Mouse (Mus musculus) layer of hippocampus, adult 8-10 months (tissue): ENCODE measurements around the gene Xrcc4. TPM values are rescaled to one million over a fixed set of nuclear protein-coding genes. Genes with fewer than 3 reads are reported as not detected.
"Not testable (repeated sequence)": the region's sequence is repeated elsewhere in the genome, so short reads cannot be mapped to it uniquely, and the experiment has no call there.

Source experiments
- DNase-seq, 2 experiments: peaks; one replicate each; pipeline ENCODE4 v3.0.0; 2022; ENCODE audit warnings: low spot score in 2 of 2
- total RNA-seq, 4 experiments: library from RNA; stranded (reverse); gene quantifications; 2 replicates each; pipeline ENCODE4 v1.2.4; 2022

Xrcc4 gene
- total RNA-seq: 10 to 100 TPM; 13.1 to 18.9 (median 16.1) TPM

DNA sequence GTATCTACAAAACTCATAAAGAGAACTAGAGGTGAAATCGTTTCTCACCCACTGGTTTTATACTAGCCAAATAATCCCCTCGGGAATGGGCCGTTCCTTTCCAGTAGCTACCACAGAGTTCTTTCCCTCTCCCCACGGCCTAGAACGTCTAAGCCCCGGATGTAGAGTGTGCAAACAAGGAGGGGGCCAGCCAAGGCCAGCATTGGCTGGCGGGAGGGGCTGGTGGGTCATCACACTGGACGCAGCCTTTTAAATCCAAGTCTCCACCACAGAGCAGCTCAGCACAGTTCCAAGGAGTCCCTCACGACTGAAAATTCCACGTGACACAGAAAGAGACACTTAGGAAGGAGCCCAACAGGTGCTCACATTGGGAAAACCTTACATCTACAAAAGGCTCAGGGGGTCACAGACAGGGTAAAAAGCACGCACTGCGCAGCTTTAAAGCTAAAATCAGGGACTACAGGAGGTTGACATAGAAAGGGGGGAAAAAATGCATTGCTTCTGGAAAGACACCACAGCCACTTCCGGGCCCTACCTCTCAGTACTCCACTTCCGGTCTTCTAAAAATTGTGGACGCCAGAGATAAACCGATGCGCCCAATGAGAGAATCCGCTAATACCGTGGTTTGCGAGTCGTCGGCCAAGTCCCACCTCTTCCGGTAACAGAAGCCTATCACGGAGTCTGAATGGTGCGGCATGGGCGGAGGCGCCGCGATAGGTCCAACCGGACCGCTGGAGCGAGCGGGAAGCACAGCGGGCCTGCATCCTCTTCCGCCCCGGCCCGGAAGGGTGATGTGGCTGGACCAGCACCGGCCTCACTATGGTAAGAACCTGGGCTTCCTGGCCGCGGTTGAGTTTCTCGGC lies at the start of gene Xrcc4, which contains the start of gene Tmem167:
Xrcc4 (minus strand) TSS at position 647 of the 863 bp plus-strand sequence.
Tmem167 (plus strand) TSS at position 162 of the 863 bp plus-strand sequence.
- DNase-seq: peak; percentile 98 to 99

DNA sequence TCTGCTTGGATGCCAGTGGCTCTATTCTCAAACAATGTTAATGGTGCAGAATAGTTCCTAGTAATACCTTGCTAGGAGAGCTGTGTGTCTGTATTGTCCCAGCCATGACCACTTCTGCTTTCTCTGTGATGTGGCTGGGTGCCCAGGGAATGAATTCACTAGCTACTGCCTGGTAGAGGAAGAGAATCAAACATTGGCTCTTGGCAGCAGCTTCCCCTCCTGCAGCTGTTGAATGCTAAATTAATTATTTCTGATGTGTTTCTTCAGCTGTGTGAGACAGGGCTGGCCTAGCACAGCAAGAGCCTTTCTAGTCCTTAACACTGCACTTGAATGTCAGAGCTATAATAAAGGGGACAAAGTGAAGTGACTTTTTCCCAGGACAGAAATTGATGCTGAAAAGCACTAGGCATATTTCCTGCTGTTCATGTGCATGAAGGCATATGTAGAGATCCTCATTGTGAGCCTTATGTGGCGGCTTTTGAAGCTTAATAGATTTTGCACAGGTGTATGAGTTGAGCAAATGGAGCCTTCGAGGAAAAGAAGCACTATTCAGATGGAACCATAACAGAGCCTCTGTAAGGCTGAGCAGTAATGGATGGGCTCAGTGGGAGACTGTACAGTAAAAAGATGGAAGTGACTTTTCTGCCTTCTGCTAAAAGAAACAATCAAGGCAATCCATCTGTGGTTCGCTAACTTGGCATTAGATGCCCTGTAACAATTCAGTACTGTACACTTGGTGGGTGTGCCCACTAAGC lies 46.9 kb upstream of the Xrcc4 start:
- peak; percentile 49 to 51 for DNase-seq

DNA sequence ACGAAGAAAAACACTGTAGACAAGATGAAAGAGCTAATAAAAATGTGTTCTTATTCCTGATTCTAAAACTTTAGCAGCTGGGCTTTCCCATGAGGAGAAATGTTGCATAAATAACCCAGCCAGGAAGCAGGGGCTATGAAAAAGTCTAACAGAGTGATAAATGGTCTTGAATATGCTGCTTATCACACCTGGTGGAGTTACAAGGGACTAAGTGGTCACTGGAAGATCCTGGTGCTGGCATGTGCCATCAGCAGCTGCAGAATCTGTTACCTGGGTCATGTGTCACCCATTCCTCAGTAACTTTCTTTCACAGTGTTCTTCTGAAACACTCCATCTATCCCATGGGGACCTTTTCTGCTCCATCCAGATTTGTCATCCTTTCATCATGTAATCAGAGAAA lies 22.3 kb upstream of the Xrcc4 start:
- DNase-seq: no peak

DNA sequence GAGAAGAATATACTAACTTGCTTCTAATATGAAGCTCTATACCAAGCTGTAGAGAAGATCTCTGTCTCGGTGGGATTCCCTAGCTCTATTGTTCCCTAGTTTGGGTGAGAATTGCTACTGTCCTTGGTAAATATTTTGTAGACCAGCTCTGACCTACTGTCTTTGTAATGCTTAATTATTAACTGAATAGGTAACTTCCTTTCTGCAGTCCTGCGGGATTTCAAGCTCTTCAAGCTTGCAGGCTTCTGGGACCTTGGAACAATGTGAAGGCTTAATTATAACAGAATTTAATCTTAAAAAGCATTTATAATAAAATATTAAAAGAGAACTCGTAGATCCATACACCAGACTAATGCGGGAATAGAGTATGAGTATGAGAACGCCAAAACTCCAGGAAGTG lies 19.3 kb upstream of the Xrcc4 start:
- DNase-seq: not testable (repeated sequence)

DNA sequence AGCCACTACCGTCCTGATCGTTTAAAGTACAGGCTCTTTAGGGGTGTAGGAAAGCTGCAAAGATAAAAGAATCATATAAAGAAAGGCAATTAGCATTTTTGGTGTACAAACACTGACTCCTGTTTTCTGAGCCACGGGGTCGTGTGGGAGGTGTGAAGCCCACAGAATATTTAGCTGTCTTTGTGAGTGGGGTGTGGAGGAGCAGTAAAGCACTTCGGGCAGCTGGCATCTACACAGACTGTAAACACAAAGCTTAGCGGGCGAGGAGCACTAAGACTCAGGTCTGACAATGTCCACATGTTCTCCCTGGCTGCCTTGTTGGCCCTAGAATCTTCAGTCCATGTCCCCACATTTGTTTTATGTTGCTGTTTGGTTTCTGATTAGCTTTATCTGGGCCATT lies 16.7 kb upstream of the Xrcc4 start:
- DNase-seq: no peak

DNA sequence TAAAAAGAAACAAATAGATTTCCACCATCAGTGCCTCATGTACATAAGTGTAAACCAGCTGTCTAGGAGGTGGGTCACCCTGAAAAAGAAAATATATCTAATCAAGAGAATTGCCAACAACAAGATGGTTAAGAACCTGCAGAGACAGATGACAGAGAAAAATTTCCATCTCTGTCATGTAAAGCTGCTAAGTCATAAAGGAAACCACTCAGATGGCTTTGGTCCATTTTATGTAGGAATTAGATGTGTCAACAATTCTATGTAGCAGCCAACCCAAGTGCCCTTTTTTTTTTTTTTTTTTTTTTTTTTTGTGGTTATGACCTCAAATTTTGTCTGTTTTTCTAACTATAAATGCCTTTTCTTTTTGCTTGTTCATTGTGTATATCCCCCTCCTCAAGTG lies 12.1 kb upstream of the Xrcc4 start:
- DNase-seq: no peak

DNA sequence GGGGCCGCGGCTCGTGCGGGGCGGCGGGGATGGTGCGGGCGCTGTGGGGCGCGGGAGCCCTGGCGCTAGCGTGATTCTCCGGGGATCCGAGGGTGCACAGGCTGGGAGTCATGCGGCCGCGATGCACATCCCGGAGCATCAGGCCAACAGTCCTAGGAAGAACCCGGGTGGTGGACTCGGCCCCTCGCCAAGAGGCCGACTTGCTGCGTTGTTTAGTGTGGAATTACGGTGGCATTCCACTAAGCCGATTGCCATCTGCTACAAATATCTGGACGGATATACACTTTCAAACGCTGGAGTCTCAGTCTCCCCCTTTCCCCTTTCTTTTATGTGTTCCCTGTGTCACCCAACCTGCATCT lies 396 bp upstream of the Xrcc4 start:
- no peak for DNase-seq

DNA sequence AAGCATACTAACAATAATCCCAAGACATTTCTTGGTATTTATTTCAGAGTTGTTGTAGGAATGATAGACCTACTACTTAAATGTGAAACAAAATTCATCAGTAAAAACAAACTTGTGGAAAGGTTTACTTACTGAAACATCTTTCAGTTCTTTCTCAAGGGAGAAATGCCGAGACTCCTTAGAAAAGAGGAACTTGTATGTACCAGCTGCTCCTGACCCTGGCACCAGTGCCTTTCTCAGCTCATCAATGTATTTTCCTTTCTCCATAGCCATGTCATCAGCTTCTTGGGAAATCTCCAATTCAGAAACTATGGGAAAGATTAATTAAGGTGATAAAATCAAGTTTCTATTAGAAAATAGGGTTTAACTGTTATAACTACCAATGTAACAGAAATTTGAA lies 27.5 kb downstream of the Xrcc4 start:
- DNase-seq: no peak

DNA sequence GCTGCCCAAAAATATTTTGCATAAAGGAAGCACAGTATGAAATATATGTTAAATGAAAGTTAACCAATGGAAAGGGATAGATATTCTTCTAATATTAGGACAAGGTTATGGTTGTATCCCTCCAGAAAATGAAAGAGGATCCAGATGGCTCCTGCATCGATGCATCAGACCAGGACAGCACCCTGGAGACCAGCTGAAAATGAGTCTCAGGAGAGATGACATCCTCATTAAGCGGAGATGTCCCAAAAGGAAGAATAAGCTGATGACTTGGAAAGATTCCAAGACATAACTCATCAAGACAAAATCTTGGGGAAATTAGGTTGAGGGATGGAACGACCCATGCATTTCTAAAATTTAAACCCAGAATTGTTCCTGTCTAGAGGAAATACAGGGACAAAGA lies 37.0 kb downstream of the Xrcc4 start:
- DNase-seq: no peak

DNA sequence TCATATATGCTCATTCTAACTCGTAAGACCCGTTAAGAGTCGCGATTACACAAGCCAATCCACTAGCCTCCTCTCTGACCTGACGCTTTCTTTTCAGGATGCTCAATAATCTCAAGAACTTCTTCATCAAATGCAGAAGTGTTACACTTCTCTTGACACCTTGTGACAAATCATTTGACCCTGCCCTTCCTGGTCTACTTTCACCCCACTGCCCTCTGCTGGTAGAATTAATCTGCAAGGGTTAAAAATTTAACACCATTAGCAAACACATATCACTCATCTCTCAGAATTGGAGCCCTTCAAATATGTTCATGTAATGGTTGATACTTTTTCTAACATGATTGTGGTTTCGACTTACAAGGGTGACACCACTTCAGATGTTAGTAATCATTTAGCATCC lies 37.7 kb downstream of the Xrcc4 start:
- DNase-seq: no peak

DNA sequence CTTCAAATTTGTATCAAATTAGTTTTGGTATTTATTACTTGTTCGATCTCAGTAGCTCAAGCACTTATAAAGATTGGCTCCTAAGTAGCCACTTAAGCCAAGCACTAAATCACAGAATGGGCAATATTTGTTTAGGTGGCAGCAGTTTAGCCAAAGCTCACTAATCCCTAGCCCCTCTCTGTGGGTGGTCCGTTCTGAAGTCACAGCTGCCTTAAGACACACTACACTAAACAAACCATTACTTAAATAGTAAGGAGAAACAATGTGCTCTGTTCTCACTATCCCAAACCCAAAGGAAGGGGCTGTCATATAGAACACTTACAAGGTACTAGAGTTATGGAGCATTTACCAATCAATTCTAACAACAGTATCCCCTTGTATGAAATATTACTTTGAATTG lies 49.8 kb downstream of the Xrcc4 start:
- no peak for DNase-seq

DNA sequence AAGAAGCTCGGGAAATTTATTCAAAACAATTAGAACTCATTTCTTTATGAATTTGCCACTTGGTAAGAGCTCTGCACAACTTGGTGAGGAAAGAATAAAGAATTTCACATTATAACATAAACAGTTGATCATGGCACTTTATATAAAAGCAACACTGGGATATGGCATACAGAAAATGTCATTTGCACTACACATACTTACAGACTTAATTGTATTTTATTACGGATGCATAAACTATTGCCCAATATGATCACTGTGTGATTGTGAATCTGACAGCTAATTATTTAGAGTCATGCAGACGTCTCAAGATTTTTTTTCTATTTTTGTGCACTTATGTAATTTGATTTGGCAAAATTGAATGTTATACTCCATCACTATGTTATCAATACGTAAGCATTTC lies 56.4 kb downstream of the Xrcc4 start:
- DNase-seq: no peak

DNA sequence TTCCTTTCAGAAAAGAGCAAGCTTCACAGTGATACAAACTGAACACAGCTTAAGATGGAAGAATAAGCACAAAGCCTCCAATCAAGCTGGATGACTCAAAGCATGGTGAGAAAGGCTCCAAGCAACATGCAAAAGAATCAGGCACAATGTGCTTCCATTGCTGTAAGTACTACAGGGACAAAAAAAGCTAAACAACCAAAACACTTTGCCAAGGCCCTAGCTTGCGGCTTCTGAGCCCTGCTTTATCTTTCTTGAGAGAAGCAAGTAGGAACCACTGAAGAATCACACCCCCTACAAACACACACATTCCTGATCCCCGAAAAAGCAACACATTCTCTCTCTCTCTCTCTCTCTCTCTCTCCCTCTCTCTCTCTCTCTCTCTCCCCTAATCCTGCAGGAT lies 56.9 kb downstream of the Xrcc4 start:
- no peak for DNase-seq

DNA sequence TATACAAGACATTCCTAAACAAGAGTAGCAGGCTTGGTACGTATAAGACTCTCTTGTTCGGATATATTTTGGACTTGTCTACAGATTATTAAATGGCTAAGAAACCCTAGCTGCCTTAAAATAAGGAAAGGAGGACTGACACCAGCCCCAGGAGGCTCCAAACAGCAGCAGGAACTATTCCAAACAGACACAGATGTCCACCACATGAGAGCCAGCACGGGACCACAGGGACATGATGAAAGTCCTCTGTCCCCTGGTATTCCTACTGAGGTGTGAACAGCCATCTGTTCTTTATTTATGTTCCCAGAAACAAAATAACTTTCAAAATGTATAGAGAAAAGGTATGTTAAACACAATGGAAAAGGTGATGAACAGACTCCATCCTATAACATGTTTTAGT lies 58.5 kb downstream of the Xrcc4 start:
- DNase-seq: no peak

DNA sequence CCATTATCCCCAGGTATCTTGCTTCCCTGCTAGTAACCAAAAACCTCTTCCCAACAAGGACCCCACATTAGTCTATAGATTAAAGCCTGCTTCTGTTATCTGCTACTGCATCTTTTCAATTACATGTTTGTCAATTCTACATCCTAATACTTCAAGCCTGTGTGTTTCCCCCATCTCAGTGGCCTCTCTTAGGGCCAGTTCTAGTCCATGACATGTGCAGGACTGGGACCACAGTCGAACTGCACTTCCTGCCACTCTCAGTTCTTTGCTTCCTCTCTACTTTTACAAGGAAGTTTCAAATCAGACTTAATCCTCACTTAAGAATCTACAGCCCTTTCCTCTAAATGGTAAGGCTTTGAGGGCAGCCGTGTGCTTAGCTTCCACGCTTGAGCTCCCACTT lies 76.8 kb downstream of the Xrcc4 start:
- DNase-seq: no peak

DNA sequence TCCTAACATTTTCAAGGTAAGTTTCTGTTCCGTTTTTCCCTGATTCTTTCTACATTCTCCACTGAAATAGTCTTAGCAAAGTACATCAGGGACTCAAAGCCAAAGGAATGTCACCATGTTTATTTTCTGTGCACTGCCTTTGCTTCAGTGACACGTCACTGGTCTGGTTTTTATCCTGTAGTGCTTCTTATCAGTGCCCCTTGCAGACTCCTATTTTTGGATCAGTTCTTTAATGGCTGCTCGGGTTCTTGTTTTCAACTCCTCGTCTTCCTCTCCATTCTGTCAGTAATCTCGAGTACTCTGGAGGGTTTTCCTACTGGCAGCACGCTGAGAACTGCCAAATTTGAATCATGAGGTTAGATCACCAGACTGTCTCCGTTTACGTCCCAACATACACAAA lies 77.2 kb downstream of the Xrcc4 start:
- DNase-seq: no peak

DNA sequence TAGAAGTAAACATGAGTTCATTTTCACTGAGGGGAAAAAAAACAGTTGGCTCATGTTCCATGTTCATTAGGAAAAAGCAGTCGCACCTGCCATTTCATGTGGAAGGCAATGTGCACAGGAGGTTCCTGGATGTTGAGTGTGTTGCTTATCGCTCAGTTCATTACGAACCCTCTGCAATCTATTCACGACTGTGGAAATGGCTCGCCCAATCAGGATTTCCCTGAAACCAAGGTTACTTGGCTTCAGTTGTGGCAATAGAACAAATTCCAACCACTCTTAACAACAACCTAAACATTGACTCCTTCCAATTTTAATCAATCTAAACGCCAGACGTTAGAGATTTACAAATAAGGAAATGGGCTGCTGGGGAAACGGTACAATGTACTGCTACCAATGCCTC lies 78.3 kb downstream of the Xrcc4 start:
- DNase-seq: no peak

DNA sequence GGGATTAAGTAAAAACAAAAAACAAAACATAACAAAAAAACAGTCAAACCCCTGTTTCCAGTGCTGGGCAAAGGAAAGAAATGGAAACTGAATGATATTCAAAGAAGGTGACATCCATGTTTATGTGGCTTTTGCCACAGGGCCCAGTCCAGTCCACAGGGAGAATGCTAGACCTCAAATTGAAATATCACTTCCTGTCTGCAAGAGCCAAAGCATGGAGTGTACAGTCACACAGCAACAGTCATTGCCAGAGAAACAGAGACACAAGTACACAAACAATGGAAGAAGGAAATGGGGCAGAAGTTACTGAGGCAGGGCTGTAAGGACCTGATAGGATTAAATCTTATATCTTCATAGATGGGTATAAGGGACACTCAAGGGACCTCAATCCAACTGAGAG lies 79.6 kb downstream of the Xrcc4 start:
- DNase-seq: no peak

DNA sequence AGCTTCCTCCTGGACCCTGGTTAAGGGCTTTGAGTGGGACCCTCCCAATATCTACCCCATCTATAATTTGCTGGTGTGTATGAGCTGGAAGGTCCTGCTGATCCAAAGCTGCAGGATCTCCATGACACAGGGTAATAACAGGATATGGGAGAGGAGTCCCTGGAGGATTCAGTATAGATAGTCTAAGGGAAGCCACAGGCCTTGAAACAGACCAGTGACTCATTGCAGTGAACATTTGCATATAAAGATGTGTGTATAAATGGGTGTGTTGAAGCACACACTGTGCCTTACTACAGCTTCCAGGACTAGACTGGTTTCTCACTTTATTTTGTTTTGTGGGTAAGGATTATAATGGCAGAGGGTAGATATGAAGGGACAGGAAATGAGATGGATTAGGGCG lies 83.8 kb downstream of the Xrcc4 start:
- DNase-seq: no peak

DNA sequence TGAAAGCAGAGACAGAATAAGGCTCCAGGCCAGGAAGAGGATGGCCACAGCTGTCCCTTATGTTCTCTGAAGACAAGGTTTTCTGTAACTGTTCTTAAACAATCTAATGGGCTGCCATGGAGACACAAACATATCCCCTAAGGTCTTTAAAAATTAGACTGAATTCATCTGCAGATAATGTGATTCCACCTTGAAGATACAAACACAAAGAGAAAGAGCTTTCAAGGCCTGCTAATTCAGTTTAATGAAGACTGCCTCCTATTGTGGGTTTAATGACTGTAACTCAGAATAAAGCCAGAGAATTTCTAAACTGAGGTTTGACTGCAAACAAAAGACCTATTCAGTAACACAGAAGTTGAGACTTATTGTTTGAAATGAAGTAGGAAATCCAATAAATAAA lies 91.9 kb downstream of the Xrcc4 start:
- DNase-seq: no peak

DNA sequence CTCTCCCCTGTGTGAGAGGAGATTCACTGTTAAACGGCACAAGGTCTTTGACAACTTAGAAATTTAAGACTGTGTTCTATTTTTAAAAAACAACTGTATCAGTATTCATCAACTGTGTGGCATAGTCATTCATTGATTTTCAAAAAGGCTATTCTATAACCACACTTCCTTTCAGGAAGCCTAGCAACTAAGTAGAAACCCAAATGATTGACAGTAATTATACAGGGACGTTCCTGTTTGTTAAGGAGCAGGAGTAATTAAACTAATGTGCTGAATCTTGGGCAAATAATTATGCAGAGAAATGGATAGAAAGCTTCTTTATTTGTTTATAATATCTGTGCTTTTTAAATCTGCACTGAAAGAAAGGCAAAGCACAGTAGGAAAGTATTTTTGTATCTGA lies 103.3 kb downstream of the Xrcc4 start:
- no peak for DNase-seq

DNA sequence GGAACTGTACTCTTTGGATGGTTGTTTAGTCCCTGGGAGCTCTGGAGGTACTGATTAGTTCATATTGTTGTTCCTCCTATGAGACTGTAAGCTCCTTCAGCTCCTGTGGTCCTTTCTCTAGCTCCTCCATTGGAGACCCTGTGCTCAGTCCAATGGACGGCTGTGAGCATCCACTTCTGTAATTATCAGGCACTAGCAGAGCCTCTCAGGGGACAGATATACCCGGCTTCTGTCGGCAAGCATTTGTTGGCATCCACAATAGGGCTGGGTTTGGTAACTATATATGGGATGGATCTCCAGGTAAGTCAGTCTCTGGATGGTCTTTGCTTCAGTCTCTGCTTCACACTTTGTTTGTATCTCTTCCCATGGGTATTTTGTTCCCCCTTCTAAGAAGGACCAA lies 118.5 kb downstream of the Xrcc4 start:
- DNase-seq: no peak

DNA sequence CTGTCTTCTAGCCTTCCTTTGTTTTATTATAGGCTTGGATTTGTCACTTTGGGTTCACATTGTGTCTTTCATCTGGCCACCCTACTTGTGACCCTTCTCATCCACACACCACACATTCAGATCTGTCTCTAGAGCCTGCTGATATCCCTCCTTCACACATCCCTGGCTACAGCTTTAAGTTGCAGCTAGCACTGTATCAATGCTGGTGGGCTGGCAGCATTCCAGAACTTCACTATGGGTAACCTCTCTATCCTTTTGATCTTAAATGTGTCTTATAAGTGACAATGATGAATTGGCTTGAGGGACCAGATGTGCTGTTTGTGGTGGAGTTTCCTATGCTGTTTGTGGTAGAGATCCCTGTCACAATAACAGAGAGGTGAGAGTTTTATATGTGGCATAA lies 120.7 kb downstream of the Xrcc4 start:
- no peak for DNase-seq
